Mouse (Mus musculus) right cerebral cortex, postnatal 4 days (tissue): ENCODE measurements at regions not wholly inside any gene's neighbourhood (a gene's known extent, or its start where the extent isn't known, plus 50 kb on each side); places are given as distances from the start of the nearest gene placed in this dataset.

Experiments used
- DNase-seq: peaks from one replicate; pipeline ENCODE4 v3.0.0-alpha.2; 2022

GRCm38 (mm10) chr8:42144220-42144619 lies 727.3 kb upstream of the Frg1 start:
- no peak for DNase-seq

GRCm38 (mm10) chr8:42107582-42107981 lies 690.7 kb upstream of the Frg1 start:
- no peak for DNase-seq

- DNase-seq, result no peak
Observed at GRCm38 (mm10) chr8:42069314-42069713, 652.4 kb upstream of the Frg1 start.

GRCm38 (mm10) chr8:42043526-42043925 lies 626.7 kb upstream of the Frg1 start:
- DNase-seq, result no peak

- no peak for DNase-seq
Observed at GRCm38 (mm10) chr8:42039245-42039644, 622.4 kb upstream of the Frg1 start.

GRCm38 (mm10) chr8:42026934-42027333 lies 610.1 kb upstream of the Frg1 start:
- no peak for DNase-seq

GRCm38 (mm10) chr8:42017786-42018185 lies 600.9 kb upstream of the Frg1 start:
- no peak for DNase-seq

- no peak for DNase-seq
Observed at GRCm38 (mm10) chr8:42003170-42003569, 586.3 kb upstream of the Frg1 start.

GRCm38 (mm10) chr8:41989040-41989501 lies 572.2 kb upstream of the Frg1 start:
- no peak for DNase-seq

GRCm38 (mm10) chr8:41988216-41988615 lies 571.3 kb upstream of the Frg1 start:
- no peak for DNase-seq

GRCm38 (mm10) chr8:41987417-41987816 lies 570.5 kb upstream of the Frg1 start:
- DNase-seq, result no peak

GRCm38 (mm10) chr8:41972416-41972815 lies 555.5 kb upstream of the Frg1 start:
- no peak for DNase-seq

GRCm38 (mm10) chr8:41970536-41970935 lies 553.7 kb upstream of the Frg1 start:
- no peak for DNase-seq

- no peak for DNase-seq
Observed at GRCm38 (mm10) chr8:41969408-41969807, 552.5 kb upstream of the Frg1 start.

- no peak for DNase-seq
Observed at GRCm38 (mm10) chr8:41964088-41964487, 547.2 kb upstream of the Frg1 start.

- DNase-seq, result no peak
Observed at GRCm38 (mm10) chr8:41956878-41957277, 540.0 kb upstream of the Frg1 start.

GRCm38 (mm10) chr8:41950736-41951135 lies 533.9 kb upstream of the Frg1 start:
- DNase-seq, result no peak

GRCm38 (mm10) chr8:41939298-41939697 lies 522.4 kb upstream of the Frg1 start:
- no peak for DNase-seq

- no peak for DNase-seq
Observed at GRCm38 (mm10) chr8:41921106-41921505, 504.2 kb upstream of the Frg1 start.

GRCm38 (mm10) chr8:41920536-41920935 lies 503.7 kb upstream of the Frg1 start:
- no peak for DNase-seq

- DNase-seq, result no peak
Observed at GRCm38 (mm10) chr8:41878029-41878748, 461.3 kb upstream of the Frg1 start.

GRCm38 (mm10) chr8:41869681-41870356 lies 452.9 kb upstream of the Frg1 start:
- no peak for DNase-seq

- DNase-seq, result no peak
Observed at GRCm38 (mm10) chr8:41860918-41861317, 444.0 kb upstream of the Frg1 start.

GRCm38 (mm10) chr8:41831713-41832112 lies 414.8 kb upstream of the Frg1 start:
- DNase-seq, result no peak

GRCm38 (mm10) chr8:41830407-41830806 lies 413.5 kb upstream of the Frg1 start:
- DNase-seq, result no peak
